Mouse (Mus musculus): ENCODE results near the gene Hoxd3.

Gene Hoxd3

DNA sequence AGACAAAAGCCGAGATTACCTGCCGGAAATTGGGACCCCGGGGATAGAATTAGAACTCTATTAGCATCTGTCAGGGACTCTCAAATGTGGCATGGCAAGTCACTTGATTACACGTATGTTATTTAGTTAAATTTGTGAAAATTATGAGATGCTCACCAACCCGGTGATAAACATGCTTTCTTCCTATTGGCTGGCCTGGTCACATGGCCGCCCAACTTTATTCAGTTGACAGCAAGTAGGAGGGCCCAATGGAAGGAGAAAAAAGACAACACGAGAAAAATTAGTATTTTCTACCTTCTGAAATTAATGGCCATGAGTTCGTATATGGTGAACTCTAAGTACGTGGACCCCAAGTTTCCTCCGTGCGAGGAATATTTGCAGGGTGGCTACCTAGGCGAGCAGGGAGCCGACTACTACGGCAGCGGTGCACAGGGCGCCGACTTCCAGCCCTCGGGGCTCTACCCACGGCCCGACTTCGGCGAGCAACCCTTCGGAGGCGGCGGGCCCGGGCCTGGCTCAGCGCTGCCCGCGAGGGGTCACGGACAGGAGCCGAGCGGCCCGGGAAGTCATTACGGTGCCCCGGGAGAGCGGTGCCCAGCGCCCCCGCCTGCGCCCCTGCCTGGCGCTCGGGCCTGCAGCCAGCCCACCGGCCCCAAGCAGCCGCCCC lies 15.4 kb downstream of the Hoxd3 start:
- no peak for DNase-seq (ENCODE audit: low read depth, low spot score)

DNA sequence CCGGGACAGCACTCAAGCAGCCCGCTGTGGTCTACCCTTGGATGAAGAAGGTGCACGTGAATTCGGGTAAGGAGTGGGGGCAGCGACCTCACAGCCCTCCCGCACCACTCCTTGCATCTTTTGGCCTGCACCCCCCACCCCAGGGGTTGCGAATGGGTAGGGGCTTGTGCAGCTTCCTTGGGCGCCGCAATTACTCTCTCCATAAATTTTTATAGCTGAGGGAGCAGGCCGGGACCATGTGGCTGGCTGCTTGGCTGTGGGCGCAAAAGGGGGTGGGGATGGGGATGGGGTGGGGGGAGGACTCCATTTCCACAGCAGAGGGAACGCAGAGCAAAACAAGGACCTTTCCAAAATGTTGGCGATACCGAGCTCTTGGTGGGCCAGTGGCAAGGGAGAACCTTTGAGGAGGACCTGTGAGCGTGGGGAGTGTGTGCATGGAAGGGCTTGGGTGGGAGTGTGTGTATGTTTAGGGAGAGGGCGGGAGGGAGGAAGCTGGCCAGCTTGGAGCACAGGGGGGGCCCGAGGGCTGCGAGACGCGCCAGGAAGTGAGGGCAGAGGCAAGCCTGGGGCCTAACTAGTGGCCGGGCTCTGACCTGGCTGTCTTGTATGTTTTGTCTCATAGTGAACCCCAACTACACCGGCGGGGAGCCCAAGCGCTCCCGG lies 16.0 kb downstream of the Hoxd3 start:
- no peak for DNase-seq (ENCODE audit: low read depth, low spot score)

DNA sequence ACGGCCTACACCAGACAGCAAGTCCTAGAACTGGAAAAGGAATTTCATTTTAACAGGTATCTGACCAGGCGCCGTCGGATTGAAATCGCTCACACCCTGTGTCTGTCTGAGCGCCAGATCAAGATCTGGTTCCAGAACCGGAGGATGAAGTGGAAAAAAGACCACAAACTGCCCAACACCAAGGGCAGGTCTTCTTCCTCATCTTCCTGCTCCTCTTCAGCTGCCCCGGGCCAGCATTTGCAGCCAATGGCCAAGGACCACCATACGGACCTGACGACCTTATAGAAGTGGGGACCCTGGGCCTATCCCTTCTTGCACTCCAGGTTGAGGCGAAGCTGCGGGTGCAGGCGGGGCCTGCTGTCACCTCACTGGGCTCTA lies 16.6 kb downstream of the Hoxd3 start:
- DNase-seq (ENCODE audit: low read depth, low spot score), result no peak

DNA sequence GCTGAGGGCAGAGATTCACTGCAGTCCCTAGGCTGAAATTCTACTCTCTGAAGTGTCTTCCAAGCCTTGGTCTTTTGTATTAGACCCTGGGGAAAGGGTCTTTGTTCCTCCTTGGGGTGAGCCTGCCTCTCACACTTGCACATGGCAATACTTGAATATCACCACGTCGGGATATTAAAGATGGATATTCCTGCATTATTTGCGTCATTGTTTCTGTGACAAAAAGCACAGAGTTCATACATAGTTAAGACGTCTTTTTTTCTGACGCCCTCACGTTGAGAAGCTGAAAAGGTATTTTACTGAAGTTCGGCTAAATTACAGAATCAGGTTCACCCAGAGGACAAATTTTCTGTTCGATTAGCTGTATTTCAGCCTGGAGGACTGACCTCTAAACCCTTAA lies 18.6 kb downstream of the Hoxd3 start:
- DNase-seq (ENCODE audit: low read depth, low spot score), result no peak

DNA sequence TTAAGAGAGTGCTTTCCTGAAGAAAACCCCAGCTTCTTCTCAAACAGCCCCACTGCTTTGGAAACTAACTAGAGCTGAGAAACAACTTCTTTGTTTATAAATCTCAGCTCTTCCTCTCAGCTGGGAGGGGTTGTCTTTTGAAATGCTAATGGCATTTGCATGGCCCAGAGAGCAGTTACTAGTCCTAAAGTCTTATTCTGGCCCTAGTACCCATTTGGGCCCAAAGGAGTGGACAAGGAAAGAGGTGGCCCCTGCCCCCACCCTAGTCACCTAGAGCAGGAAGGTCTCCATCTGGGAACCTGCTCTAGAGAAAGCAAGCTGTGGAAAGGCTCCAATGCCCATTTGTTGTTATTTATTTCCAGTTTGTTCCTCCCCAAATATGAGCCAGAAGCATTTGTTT lies 19.3 kb downstream of the Hoxd3 start:
- DNase-seq (ENCODE audit: low read depth, low spot score), result no peak

DNA sequence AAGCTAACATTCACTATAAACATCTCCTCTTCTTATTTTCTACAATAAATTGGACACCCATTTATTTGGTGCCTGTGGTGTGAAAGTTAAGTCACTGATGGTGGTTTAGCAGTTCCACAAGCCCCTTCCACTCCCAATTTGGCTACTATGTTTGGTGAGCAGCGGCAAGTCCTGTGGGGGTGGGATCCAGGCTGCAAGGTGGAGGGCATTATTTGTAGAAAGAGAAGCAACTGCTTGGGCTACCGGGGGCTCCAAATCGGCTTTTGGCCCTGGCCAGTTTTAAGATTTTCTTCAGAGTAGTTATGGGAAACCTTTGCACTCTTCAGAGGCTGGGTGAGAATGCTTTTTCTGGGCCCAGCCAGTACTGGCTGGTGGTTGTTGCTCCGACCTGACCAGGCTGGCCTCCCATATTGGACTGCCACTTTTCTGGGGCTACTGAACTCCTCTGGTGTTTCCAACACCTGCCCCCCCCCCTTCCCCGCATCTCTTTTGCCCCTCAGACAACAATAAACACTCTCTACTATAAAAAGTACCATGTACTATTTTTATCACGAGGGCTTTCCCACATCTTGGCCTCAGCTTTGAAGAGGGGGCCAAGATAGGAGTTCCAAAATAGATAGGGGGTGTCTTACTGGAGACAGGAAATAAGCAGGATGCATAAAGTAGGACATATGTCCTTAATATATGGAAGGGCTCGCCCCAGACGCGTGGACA lies 20.2 kb downstream of the Hoxd3 start:
- DNase-seq (ENCODE audit: low read depth, low spot score), result no peak

DNA sequence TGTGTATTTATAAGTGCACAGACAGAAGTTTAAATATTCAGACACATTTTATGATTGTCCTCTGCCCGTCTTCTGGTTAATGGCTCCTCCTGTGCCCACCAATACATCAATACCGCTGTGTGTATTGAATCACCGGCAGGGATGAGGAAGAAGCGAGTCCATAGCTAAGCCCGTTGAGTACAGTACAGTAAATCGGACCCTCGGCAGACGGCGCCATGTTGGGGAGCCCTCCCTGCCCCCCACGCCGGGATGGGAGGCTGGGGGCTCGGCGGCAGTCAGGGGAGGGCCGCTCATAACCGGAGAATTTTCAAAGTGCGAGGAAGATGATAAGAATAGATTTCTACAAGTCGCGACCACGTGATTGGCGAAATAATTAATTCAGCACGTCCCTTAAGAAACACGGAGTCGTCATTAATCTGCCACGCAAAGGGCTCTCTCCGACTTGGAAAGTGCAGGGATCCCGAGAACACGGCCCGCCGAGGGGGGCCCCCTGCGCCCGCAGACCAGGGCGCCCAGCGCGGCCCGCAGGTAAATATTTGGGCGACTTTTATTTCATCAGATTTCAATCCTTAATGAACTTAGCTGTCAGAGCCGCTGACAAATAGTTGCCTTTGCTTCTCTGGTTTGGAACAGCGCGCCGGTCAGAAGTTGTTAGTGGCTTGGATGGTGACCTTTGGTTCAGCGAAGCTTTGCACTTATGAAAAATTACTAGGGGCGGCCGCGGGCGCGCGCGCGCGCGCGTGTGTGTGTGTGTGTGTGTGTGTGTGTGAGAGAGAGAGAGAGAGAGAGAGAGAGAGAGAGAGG lies 21.0 kb downstream of the Hoxd3 start:
- DNase-seq (ENCODE audit: low read depth, low spot score), result no peak

DNA sequence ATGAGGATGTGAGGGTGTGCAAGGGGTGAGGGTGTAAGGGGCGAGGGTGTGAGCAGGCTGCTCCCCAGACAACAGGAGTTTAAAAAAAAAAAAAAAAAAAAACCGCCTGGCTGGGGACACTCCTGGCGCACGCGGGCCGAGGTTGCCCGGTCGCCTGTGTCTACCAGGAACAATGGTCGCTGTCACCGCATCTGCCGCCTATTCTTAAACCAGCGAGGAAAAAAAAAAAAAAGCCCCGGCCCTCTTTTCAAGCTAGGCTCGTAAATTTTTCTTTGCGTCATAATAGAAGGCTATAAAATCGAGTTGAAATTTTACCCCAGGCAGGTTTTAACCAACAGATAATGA lies 21.6 kb downstream of the Hoxd3 start:
- DNase-seq (ENCODE audit: low read depth, low spot score), result no peak

DNA sequence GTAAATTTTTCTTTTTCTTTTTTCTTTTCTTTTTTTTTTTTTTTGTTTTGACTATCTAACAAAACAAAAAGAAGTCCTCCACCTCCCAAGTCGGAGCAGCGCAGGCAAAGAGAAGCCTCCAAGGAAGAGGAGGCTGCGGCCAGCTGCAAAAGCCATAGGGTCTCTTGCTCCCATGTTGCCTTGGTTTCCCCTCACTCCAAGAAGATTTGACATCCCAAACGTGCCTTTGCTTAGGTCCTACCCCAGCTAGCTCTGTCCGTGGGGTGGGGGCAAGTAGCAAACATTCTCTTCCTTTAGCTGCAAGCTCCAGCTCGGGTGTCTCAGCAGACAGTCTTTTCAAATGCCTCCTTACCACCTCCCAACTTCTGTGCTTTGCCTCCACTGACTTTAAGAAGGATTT lies 22.0 kb downstream of the Hoxd3 start:
- DNase-seq (ENCODE audit: low read depth, low spot score), result no peak

DNA sequence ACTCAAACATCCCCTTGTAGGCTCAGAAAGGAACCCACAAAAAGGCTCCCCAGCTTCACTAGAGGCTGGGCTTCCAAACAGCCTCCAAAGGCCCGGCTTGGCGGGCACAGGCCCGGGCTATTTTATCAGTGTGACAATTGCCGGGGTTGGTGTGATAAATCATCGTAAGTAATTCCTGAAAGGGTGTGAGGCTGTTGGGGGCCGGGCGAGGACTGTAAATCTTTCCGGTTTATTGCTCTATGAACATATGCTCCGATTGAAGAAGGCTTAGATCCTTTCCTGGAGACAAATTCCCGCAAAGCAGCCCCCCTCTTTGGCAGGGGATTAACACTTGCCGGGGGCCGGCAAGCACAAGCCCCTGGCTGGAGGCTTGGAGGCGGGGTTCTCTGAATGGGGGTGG lies 22.7 kb downstream of the Hoxd3 start:
- DNase-seq (ENCODE audit: low read depth, low spot score), result no peak

DNA sequence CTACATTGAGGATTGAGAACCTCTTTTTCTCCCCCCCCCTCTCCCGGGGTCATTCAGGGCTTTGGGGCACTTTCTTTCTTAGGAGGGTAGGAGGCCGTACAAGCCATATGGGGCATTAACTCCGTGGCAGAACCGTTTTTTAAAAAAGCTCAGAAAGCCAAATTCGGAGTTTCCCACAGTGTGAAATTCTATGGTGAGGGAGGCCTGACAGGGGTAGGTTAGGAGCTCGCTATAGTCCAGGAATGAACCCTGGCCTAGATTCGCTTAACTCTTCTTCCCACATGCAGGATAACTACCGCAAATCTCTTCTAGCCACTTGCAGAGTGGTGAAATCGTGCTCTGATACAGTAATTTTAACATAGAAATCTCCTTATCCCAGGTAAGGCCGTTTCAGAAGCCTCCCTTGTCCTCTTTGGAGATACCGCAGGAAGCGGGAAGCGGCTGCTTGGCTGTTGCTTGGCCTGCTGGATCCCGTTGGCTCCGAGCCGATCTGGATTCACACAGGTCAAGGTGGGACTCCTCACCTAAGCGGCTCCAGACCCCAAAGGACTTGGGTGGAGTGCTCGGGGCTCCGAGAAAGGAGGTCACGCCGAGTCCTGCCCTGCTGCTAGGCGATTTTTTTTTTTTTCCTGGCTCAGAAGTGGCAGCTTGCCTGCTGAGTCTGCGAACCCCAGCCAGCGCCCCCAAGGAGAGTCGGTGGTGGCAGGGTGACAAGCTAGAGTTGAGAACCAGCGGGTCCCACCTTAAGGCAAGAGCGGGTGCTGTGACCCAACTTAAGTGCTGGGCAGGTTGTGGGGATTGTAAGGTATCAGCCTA lies 23.5 kb downstream of the Hoxd3 start:
- DNase-seq (ENCODE audit: low read depth, low spot score), result no peak

DNA sequence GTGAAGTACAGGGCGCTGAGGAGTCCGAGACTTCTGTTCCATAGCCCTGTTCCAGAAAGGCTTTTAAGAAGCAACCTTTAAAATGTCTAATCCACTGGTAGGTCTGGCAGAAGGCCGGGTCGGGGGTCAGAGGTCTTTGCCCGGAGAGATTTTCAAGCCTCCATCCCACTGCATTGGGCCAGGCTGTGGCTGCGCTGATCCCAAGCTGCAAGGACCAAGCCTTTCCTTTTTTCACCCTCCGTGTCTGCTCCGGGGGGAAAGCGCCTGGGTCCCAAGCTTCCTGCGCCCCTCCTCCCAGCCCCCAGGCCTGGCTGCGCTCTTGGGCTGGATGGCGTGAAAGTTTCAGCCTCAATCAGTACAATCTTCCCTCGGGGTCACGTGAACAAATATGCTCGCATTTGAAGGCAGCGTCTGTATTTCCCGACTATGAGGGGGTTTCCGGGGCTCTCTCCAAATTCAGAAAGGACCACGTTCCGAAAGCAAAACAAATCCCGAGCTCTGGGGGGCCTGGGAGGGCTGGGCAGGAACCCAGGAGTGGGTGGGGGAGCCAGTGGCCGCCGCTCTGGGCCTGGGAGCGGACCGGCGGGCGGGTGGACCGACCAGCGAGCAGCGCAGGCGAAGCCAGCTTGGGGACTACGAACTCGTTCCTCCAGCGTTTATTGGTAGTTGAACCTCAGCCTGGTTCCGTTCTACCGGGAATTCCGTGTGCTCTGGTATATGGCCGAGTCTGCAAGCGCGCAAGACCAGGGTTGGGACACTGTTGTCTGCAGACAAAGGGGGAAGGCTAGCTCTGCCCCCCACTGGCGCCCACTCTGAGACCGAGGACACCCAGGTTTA lies 24.3 kb downstream of the Hoxd3 start:
- no peak for DNase-seq (ENCODE audit: low read depth, low spot score)

DNA sequence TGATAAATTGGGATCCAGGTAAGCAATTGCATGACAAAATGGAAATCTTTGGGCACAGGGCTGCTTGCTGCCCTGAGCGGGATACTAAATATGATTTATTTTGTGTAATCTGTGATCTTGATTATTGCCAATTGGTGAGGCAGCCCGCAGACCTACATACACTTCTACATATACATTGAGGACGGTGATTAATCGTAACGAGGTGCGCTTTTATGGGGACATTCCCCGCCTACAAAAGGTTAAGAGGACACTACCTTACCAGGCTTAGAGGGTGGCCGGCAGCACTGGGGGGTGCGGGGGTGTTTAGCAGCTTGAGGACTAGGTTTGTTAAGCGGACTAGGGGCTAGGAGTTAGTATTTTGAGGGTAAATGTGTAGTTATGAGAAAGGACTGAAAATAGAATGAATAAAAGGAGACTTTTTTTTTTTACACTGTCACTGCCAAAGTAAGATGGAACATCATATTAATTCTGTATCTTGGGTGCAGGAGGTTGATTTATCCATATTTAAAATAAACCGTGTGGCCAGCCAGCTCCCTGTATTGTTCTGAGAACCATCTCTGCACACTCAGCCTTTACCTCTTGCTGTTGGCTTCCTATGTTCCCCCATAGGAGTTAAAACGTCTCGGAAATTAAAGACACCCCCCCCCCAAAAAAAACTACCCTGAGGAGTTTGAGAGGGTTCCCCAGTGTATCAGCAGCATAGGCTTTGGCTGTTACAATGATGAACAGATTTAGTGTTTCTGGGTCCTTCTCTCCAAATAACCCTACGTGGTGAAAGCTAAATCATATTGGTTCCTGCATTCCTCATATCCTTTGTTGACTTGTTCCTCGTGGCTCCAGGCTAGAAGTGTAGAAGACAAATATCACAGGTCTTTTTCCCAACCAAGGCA lies 25.2 kb downstream of the Hoxd3 start:
- DNase-seq (ENCODE audit: low read depth, low spot score), result no peak

DNA sequence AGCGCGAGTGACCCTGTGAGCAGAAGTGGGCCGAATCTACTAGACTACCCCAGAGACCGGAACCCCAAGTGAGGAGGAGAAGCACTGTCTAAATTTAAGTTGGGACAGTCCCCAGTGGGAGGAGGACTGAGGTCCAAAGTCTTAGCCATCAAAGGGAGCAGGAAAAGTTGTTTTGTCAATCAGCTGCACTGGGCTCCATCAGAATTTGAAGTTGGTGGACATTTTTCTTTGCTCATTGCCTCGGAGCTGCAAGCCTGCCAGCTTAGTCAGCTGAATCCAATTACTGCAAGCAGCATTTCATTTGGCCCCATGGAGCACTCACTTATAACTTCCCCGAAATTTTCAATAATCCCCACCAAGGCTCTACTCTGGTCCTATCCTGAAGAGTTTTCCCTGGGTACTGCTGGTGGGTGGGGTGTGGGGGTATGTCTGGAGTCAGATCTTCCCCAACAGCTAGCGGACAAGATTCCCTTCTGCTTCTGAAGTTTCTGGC lies 25.9 kb downstream of the Hoxd3 start:
- no peak for DNase-seq (ENCODE audit: low read depth, low spot score)

DNA sequence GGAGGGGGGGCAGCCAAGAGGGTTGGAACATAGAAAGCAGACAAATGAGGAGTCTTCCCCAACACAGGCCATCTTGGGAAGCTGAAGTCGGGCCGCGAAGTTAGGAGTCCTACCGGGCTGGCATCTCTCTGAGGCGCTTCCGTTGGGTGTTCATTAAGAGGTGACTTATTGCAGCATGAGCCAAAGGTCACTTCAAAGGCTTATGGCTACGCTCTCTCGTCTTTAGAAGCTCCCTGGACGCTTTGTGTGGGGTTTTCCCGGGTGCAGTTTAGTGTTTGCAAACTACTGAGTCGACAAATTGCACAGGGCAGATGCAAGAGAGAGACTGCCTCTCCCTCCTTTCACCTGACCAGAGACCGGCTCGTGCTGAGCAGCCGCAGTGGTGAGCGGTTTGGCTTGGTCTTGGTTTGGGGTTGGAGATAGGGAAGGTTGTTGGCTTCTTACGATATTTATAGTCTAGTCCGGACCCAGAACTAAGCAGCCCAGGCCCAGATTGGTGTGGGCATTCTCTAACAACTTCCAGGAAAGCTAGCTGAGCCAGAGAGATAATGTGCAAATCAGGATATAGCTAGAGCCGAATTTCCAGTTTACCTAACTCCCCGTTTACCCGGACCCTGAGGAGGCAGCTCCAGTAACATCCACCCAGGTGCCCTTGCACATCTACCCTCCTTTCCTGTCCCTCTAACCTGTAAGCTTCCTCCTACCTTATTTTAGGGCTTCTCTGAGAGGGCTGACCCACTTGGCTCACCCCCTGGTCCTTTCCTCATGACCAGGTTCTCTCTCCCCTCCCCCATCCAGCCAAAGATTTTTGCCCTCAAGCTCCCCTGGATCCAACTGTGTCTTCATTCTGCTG lies 27.1 kb downstream of the Hoxd3 start:
- DNase-seq (ENCODE audit: low read depth, low spot score), result no peak

DNA sequence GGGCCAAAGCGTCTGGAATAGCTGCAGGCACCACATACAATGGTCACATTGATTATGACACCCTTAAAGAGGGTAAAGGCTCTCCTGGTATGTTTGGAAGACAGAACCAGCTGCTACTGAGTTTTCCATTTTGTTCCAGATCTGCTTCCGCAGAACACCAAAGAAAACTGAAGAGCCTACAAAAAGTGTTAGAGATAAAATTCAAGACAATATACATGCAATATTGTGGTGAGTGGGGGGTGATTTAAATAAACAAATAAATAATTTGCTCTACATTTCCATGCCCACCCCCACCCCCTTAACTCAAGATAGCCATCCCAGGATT lies 27.7 kb downstream of the Hoxd3 start:
- DNase-seq (ENCODE audit: low read depth, low spot score), result no peak

DNA sequence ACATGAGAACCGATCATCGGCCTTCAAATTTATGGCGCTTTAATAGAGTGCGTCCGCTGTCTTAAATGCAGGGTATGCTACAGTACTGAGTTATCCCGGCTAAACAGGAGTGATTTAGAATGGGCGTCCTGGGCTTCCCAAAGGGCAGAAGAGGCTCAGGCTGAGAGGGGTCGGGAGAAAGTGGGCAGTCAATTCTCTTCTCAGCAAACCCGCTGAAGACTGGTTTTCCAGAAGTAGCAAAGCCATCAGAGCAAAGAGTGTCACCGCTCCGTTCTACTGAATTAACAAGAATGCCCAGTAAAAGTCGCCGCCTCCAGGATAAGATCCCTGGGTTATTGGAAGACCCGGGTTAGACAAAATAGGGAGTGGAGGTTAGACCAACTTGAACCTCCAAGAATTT lies 28.1 kb downstream of the Hoxd3 start:
- no peak for DNase-seq (ENCODE audit: low read depth, low spot score)

DNA sequence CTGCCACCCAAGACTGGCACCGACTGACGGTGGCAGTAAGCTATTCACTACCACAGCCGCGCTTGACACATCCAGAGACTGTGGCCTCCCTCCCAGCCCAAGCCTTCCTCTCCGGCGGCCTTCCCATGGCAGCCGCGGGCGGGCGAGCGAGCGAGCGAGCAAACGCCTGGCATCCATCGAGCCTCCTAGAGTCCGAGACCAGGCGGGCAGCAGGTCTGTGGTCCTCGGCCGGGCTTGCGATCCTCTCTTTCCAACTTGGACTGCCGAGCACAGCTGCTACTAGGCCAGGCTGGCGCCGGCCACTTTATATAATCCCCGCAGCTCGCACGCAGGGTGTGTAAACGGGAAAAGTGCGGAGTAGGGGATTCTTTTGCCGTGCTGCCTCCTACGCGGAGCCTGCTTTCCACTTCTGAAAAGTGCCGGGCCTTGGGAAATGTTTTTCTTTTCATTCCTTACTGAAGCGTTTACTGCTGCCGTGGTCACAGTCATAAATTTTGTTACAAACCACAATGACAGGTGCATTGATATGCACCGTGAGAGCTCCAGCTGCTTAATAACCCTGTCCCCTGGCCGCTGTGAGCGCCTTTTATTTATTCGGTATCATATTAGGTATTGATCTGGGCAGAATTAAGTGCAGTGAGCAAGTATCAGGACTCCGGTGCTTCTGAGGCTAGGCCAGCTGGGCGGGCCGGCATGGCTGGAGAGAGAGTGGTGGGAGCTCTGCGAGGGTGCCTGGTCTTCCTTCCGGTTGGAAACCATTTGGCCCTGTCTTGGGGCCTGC lies 28.8 kb downstream of the Hoxd3 start:
- DNase-seq (ENCODE audit: low read depth, low spot score), result no peak
